Mouse (Mus musculus) adrenal gland, postnatal 36 days (tissue): Measurements from ENCODE around the gene Rdh5. TPM values are rescaled to one million over a fixed set of nuclear protein-coding genes. Genes with fewer than 3 reads are reported as not detected.

ENCODE experiments used
- DNase-seq, 2 experiments: peaks; one replicate each; pipeline ENCODE4 v3.0.0; 2021; ENCODE audit warnings: mixed read lengths in 1 of 2
- long read RNA-seq, 2 experiments: library from polyadenylated mRNA; stranded (forward); transcript quantifications; one replicate each; pipeline ENCODE4 v2.0.0; 2021; ENCODE audit warnings: borderline sequencing depth in 2 of 2
- total RNA-seq, 2 experiments: library from RNA; stranded (reverse); gene quantifications; 2 replicates each; pipeline ENCODE4 v1.2.3; 2021

Gene Rdh5
- 10 to 100 TPM; 12.0 to 14.0 TPM for total RNA-seq
- long read RNA-seq, experiment 1, partial matches to known transcripts: 2 of 5 reads
- long read RNA-seq, experiment 1, other reads (novel, unspliced or antisense): 3 of 5 reads
- long read RNA-seq, experiment 2, partial matches to known transcripts: 0 of 3 reads
- long read RNA-seq, experiment 2, other reads (novel, unspliced or antisense): 3 of 3 reads

- DNase-seq: no peak
These were observed at the start of gene Rdh5 for GRCm38 (mm10) chr10:128922822-128923012. Rdh5 (minus strand) TSS chr10:128922888.

- DNase-seq: no peak
These were observed 48.1 kb upstream of the Rdh5 start for GRCm38 (mm10) chr10:128970740-128971250.

- peak in 1 of 2 experiments; percentile 21 for DNase-seq
These were observed 45.7 kb upstream of the Rdh5 start for GRCm38 (mm10) chr10:128968341-128968749.

- no peak for DNase-seq
These were observed 43.2 kb upstream of the Rdh5 start for GRCm38 (mm10) chr10:128965871-128966270.

GRCm38 (mm10) chr10:128964961-128965360 lies 42.3 kb upstream of the Rdh5 start:
- no peak for DNase-seq

GRCm38 (mm10) chr10:128960590-128961584 lies 38.2 kb upstream of the Rdh5 start, which contains the start of gene Mettl7b:
Mettl7b (minus strand) TSS chr10:128960988.
- DNase-seq: no peak

- no peak for DNase-seq
These were observed 37.5 kb upstream of the Rdh5 start for GRCm38 (mm10) chr10:128960142-128960541.

- no peak for DNase-seq
These were observed 35.7 kb upstream of the Rdh5 start for GRCm38 (mm10) chr10:128958340-128958739.

- no peak for DNase-seq
These were observed 27.7 kb upstream of the Rdh5 start for GRCm38 (mm10) chr10:128950208-128950887.

- no peak for DNase-seq
These were observed 24.8 kb upstream of the Rdh5 start for GRCm38 (mm10) chr10:128947496-128947895.

GRCm38 (mm10) chr10:128945675-128946074 lies 23.0 kb upstream of the Rdh5 start:
- peak; percentile 37 to 64 for DNase-seq

GRCm38 (mm10) chr10:128940475-128941061 lies 17.9 kb upstream of the Rdh5 start:
- no peak for DNase-seq

GRCm38 (mm10) chr10:128938974-128939373 lies 16.3 kb upstream of the Rdh5 start:
- peak in 1 of 2 experiments; percentile 49 for DNase-seq

GRCm38 (mm10) chr10:128938457-128938856 lies 15.8 kb upstream of the Rdh5 start:
- DNase-seq: peak; percentile 62 to 81

GRCm38 (mm10) chr10:128937756-128938390 lies 15.2 kb upstream of the Rdh5 start:
- no peak for DNase-seq

GRCm38 (mm10) chr10:128935826-128936440 lies 13.2 kb upstream of the Rdh5 start:
- no peak for DNase-seq

GRCm38 (mm10) chr10:128934997-128935787 lies 12.5 kb upstream of the Rdh5 start:
- no peak for DNase-seq

GRCm38 (mm10) chr10:128933976-128934721 lies 11.5 kb upstream of the Rdh5 start:
- no peak for DNase-seq

GRCm38 (mm10) chr10:128933574-128933973 lies 10.9 kb upstream of the Rdh5 start, which contains the start of gene Itga7:
Itga7 (plus strand) TSS chr10:128933818.
- peak; percentile 44 to 71 for DNase-seq

GRCm38 (mm10) chr10:128931441-128931840 lies 8.8 kb upstream of the Rdh5 start:
- no peak for DNase-seq
